Mouse (Mus musculus) embryo, embryonic 10 days (tissue): ENCODE measurements at regions not wholly inside any gene's neighbourhood (a gene's known extent, or its start where the extent isn't known, plus 50 kb on each side); places are given as distances from the start of the nearest gene placed in this dataset.
A peak's percentile ranks its signal among the peaks of the same experiment; 100 is the strongest.

Source experiments
- DNase-seq: peaks from one replicate; pipeline ENCODE4 v3.0.0-alpha.2; 2015; ENCODE audit warnings: low spot score

DNA sequence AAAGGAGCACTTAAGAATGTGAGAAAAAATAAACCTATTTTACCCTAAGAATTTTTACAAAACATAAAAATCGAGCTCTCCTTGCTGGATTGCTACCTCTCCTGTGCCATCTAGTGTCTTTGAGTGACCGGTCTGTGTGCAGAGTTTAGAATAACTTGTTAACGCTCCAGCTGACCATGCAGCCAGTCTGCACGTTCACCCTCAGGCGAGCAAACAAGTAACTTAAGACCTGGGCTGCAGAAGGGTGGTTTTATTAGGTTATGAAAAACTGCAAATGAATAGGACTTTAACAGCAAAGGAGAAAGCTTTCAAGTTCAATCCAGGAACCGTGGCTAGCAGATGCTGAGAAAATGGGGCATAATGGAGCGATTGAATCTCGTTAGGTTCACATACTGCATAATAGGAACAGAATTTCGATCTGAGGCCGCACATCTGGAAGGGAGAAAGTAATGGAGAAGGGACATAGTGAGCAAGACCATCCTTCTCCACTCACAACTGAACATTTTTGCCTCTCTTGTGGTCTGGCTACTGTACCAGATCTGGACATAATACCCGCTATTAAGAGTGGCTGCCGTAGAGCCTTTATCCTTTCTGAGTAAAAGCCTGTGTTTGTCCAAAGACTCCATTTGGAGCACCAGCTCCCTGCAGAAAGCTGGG, 363.0 kb upstream of the Intu start:
- no peak for DNase-seq

- DNase-seq: no peak
These were observed 361.5 kb upstream of the Intu start for GRCm38 (mm10) chr3:40169590-40169989.

DNA sequence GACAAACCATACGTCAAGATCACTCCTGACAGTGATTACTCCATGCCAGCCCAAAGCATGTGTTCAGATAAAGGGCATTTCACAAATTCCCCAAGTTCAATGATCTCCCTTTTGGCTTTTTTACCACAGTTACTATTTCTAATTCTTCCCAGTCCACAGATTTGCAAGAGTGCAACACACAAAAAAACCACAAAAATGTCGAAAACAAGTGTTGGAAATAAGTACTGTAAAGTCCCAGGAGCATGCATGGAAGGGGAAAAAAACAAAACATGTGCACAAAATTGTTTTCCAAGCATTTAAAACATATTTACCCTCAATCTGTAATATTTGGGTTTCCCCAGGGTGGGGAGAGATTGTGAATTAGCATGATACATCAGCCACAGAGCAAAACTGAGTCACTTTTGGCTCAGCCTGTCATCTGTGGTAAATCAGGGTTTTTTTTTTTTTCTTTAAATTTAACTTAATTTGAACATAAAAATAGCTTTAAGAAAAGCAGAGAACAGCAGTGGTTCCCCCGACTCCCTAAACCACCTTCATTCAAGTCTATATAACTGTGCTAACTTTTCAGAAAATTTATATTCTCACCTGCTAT, 351.3 kb upstream of the Intu start:
- DNase-seq: no peak

DNA sequence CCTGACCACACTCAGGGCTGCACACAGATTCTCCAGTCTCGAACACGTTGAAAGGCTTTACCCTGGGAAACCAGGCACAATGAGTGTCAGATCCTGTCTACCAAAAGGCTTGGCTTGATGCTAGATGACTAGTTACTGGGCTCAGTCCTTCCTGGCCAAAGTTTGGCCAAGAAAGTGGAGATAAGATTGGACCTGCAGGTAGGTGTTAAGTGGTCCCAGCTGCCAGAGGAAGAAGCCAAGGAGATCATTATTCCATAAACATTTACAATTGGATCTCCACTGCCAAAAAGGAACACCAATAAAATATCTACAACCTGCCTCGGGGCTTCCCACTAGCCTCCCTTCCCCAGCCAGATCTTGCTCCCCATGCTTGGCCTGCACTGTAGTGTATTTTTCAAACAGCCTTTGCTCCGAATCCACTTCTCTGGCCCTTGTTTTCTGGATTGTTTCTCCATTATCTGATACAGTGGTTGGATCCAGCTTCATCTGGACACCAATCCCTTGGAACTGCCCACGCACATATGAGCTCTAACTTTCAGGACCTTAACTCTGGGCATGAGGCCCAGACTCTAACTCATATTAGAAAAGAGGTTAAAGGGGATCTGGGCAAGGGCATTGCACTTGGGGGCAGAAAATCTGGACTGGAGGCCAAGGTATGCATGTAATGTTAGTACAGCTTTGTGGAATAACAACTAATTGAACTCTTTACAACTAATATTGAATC, 345.3 kb upstream of the Intu start:
- no peak for DNase-seq

- no peak for DNase-seq
These were observed 341.6 kb upstream of the Intu start for GRCm38 (mm10) chr3:40189529-40189928.

DNA sequence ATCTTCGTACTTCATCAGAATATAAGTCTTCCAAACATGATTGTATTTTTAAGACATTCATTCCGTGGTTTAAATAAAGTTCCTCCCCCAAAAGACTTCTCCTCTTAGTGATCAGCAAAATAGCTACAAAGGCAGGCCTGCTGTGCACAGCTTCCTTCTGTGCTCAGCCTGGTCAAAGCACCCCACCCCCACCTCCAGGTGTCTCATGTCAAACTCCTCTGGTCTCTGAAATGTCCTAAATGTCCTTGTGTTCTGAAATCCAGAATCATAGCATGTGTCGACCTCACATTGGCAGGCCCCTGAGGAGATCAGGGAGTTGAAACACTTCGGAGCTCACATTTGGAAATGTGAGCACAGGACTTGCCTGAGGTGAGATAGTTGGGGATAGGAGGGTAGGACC, 341.1 kb upstream of the Intu start:
- DNase-seq: no peak

DNA sequence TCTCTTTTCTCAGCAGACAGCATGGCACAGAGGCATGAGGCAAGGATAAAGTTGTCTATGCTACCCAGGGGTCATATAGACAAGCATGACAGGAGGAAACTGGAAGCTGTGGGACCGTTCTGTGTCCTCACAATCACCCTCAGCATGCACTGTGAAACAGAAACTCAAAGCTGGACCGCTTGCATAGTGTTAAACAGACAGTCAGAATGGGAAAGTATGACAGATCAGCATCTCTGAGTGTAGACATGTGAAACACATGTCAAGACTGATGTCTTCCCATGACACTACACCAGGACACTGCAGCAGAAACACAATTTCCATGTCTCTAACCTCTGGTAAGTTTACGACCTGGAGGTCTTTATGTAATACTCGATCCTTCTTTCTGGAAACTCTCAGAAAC, 330.9 kb upstream of the Intu start:
- no peak for DNase-seq

- DNase-seq: peak; percentile 15
These were observed 324.8 kb upstream of the Intu start for GRCm38 (mm10) chr3:40206326-40206725.

DNA sequence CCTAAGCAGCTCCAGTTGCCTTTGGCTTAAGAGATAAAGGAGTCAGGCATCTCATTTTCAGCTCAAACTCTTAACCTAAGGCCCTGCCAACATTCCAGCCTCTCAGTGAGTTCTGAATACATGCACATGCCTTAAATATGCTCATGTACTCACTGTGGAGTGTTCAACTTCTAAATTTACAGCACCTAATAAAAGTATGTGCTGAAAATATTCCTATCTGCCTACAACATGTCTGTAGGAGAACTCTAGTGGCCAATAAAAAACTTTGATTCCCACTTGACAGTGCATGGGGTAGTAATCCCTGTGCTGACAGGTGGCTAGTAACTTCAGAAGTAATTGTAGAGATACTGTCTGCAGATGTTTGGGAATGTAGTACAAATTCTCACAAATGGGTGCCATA, 319.3 kb upstream of the Intu start:
- DNase-seq: no peak

DNA sequence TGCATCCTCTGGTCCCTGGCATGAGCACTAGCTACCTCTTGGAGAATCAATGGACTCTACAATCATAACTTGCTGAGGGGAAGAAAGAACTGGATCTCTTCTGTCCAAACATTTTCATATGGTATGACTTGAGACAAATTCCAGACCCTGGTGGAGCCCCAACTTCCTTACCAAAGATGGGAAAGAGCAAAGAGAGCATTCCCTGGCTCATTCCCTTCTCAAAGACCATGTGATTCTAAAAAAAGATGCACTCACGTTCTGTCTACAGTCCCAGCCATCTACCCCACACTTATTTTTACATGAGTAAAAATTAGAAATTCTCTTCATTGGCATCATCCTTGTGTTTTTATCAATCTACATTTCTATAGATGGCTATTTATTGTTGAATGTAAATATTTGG, 304.3 kb upstream of the Intu start:
- DNase-seq: no peak

DNA sequence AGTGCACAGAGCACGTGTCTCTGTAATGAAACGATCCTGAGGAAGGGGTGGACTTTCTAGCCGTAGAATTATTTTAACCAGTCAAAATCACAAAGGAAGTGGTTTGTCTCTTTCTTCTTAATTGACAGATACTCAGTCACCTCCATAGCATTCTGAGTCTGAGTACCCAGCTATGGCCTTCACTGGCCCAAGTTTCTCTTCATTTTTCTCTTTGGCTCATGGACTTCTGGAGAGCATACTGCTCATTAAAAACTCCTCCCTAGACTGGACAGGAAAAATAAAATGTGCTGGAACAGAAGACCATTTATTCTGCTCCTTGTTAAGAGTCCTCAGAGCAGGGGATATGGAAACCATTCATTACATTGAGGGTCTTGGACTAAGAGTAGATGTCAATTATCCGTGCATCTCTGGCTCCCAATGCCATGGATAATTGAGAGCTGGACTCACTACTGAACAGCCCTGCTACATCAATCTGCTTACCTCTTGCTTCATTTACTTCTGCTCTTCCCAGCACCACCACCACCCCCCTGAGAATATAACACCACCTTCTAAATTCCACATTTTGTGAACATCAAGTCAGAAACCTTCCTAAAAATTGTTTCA, 287.5 kb upstream of the Intu start:
- DNase-seq: no peak

GRCm38 (mm10) chr3:40254376-40254775, 276.7 kb upstream of the Intu start:
- peak; percentile 5 for DNase-seq

GRCm38 (mm10) chr3:40262536-40262935, 268.6 kb upstream of the Intu start:
- DNase-seq: no peak

GRCm38 (mm10) chr3:40267514-40267913, 263.6 kb upstream of the Intu start:
- DNase-seq: no peak

GRCm38 (mm10) chr3:40282926-40283325, 248.2 kb upstream of the Intu start:
- DNase-seq: no peak

DNA sequence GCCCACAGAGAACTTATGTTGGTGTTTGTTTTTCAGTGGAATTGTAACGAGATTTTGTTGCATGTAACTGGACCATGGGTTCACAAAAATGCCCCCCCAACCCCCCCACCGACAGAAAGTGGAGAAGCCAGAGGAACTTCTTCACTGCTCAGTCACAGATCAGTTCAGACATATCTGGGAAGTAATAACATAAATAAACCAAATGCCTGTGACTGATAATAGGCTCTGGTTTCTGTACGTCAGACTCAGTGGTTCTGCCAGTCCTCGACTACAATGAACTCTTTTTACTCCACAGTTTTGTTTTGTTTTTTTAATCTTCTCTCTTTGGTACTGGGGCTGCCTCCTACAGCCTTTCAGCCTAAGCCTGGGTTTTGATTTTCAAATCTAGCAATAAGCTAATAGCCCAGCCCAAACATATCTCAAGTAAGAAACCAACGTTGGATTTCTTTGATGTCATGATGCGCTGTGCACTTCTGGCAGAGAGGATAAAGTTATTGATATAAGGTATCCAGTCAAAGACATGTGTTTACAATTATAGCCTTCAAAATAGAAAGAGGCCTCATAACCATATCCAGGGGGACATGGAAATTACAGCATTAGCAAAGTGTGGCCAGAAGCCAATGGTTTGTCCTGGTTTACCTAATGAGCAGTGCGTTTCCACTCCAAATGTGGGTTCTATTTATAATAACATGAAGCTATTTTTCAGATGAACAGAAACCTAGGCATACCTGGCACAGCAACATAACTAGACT, 244.0 kb upstream of the Intu start:
- DNase-seq: no peak

DNA sequence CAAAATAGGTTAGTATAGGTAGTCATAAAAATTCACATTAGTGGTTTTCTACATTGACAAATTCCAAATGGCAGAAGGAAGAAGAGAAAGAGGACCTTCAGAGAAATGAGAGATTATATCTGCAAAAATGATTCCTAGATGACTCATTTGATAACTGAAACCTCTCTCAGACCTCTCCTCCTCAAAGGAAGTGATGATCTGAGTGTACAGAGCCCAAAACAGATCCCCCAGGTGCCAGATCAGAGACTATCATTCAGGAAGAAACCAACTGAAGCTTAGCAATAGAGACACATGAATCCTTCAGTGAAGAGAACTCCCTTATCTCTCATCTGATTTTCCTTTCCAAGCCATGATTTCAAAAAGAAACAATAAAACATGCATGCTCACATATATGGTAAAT, 234.0 kb upstream of the Intu start:
- DNase-seq: no peak

DNA sequence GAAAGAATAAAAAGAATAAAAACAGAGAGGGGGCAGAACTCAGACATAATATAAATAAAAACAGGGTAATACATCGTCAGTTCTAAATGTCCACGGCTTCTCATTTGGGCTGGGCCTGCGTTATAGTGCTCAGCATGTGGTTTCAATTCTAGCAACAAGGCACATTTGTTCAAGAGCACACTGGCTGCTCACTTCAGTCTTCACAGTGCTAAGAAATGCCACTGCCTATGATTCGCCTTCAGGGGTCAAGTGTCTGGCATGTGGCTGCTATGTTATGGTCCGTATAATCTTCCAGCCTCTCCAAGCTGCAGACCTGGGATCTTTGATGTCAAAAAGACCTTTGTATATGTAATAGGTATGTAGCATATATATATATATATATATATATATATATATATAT, 210.8 kb upstream of the Intu start:
- peak; percentile 62 for DNase-seq

DNA sequence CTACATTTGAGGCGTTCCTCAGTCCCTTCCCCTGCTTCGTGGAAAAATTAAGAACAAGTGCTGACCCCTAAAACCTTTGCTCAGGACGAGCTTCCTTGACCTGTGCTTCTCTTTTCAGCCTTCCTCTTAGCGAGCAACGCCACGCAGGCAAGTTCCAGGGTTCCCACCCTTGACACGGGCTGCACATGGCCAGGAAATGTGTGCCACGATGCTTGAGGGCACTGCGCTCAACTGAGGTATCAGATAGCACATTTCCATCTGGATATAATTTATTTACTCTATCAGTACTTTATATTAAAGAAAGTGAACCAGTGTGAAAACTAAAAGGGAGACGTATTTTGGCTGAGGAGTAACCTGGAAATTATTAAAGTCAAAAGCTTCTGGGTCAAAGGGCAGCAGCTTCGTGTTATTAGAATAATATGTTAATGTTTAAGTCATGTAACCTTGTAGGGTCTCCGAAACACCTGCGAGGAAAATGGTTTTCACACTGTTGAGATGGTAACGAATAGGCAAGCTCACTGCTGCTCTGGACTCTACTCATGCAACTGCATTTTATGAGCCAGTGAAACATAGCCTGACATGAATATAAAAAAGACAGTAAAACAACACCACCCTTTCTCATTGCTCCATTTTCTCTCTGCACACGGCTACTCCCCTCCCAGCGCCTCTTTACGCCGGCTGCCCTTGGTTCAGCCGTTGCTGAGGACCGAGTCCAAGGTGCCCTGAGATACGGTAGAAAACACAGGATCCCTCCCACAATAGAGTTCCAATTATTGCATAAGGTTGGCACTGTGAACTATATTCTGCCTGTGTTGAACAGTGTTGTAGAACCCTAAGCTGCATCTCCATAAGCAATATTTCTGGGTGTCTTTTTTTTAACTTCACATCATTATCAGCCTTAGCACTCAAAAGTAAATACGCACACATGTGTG, 204.9 kb upstream of the Intu start:
- peak; percentile 41 for DNase-seq

DNA sequence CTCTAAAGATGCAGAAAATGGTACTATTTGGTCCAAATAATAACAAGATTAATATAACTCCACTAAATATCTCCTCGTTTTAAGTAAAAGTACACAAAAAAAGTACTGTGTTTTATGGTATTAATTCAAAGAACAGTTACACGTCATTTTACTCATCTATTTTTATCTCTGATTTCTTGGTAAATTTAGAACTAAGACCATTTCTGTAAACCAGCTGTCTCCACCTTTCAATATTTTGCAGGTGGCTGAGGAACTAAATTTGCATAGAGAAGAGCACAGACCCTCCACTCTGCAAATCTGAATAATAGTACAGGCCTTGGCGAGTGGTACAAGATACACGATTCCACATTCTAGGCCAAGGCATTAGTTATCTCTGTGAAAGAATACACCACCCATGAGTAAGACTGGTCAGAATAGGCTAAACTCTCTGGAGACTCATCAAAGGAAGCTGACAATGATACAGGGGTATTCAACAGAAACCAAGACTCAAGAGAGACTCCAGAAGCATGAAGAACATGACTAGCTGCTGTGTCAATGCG, 191.5 kb upstream of the Intu start:
- DNase-seq: no peak

GRCm38 (mm10) chr3:40355103-40355502, 176.0 kb upstream of the Intu start:
- peak; percentile 27 for DNase-seq
